Mouse (Mus musculus) yolk sac, embryonic 10.5 days (tissue): ENCODE results near the gene A930033H14Rik.

Experiments used
- DNase-seq: peaks from one replicate; pipeline ENCODE4 v3.0.0-alpha.2; 2017; ENCODE audit warnings: low spot score

A930033H14Rik gene

GRCm38 (mm10) chr10:69190434-69191160 lies 22.3 kb downstream of the A930033H14Rik start:
- DNase-seq, result no peak

- no peak for DNase-seq
Measured at GRCm38 (mm10) chr10:69187773-69188443, 25.0 kb downstream of the A930033H14Rik start.

GRCm38 (mm10) chr10:69185894-69186893 lies 26.7 kb downstream of the A930033H14Rik start:
- peak; percentile 65 for DNase-seq

- DNase-seq, result no peak
Measured at GRCm38 (mm10) chr10:69185431-69185830, 27.5 kb downstream of the A930033H14Rik start.

- DNase-seq, result no peak
Measured at GRCm38 (mm10) chr10:69184903-69185302, 28.0 kb downstream of the A930033H14Rik start.

GRCm38 (mm10) chr10:69180997-69181396 lies 31.9 kb downstream of the A930033H14Rik start:
- no peak for DNase-seq

GRCm38 (mm10) chr10:69179341-69179740 lies 33.6 kb downstream of the A930033H14Rik start:
- DNase-seq, result no peak

- no peak for DNase-seq
Measured at GRCm38 (mm10) chr10:69176116-69176515, 36.8 kb downstream of the A930033H14Rik start.

GRCm38 (mm10) chr10:69172412-69172811 lies 40.5 kb downstream of the A930033H14Rik start:
- DNase-seq, result no peak

GRCm38 (mm10) chr10:69166514-69166913 lies 46.4 kb downstream of the A930033H14Rik start:
- no peak for DNase-seq

GRCm38 (mm10) chr10:69165847-69166246 lies 47.1 kb downstream of the A930033H14Rik start:
- no peak for DNase-seq

- DNase-seq, result peak; percentile 23
Measured at GRCm38 (mm10) chr10:69165125-69165524, 47.8 kb downstream of the A930033H14Rik start.

GRCm38 (mm10) chr10:69163216-69163615 lies 49.7 kb downstream of the A930033H14Rik start:
- no peak for DNase-seq

- DNase-seq, result no peak
Measured at GRCm38 (mm10) chr10:69162577-69162976, 50.3 kb downstream of the A930033H14Rik start.

GRCm38 (mm10) chr10:69161503-69161902 lies 51.4 kb downstream of the A930033H14Rik start:
- DNase-seq, result no peak

GRCm38 (mm10) chr10:69160877-69161276 lies 52.0 kb downstream of the A930033H14Rik start:
- peak; percentile 75 for DNase-seq
